9 mouse cellular contexts compared by ENCODE assay signal in the genomic region with DNA sequence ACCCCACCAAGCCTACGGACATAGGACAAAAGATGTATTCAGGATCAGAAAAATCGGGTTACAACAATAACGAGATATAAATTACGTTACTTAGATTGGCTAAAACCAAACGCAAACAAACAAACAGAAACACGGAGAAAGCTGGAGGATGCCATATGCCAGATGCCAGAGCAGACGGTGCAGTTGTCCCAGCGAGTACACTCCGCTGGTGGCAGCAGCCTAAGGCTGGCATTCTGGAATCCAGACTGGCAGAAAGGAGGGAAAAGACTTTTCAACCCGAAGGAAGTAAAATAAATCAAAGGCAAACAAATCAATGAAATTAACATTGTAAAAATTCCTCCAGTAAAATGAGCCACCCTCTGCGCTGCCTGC. TPM values are rescaled to one million over a fixed set of nuclear protein-coding genes. Genes with fewer than 3 reads are reported as not detected.
DNase-seq lines count a peak whose midpoint lies in the region; ATAC-seq and TF ChIP-seq lines count a peak whose summit lies in the region.
"Had no signal": no experiment of that assay in that cellular context is flagged by ENCODE, and none has a peak within 500 bp of the region (broad histone marks: within the 10 kb centered on the region; RNA-seq: fewer than 3 reads in every experiment).

No protein-coding gene starts in this region.

- H3K4me2 ChIP-seq in heart, embryonic 12.5 days: peak overlapping the region; percentile 71
- peak overlapping the region; percentile 56 for H3K4me2 ChIP-seq in forebrain, embryonic 14.5 days (ENCODE audit: low read length)
- peak overlapping the region; percentile 64 for H3K4me2 ChIP-seq in limb, embryonic 11.5 days (ENCODE audit: low read depth, severe bottlenecking)

- TF ChIP-seq CTCF in E14TG2a.4 (conservative IDR thresholded peaks at IDR 0.05; ENCODE audit: low read length): no peak

- peaks cover 16% of the 10 kb centered on the region for H3K4me1 ChIP-seq in heart, embryonic 12.5 days (replicated peaks)
- H3K4me1 ChIP-seq in E14TG2a.4 (replicated peaks; ENCODE audit: low read depth, low read length): peaks cover 8% of the 10 kb centered on the region
- H3K4me1 ChIP-seq in forebrain, embryonic 14.5 days (ENCODE audit: control insufficient read depth, insufficient read depth, low read length): 0 out of 2 replicates have a peak, but pooled peaks cover 3% of the 10 kb centered on the region
- peaks cover 10% of the 10 kb centered on the region; the same call in 1 of the 2 replicates for H3K4me1 ChIP-seq in limb, embryonic 11.5 days (ENCODE audit: control insufficient read depth, insufficient read depth, low read length)

- H3K27me3 ChIP-seq in heart, embryonic 12.5 days (replicated peaks): peaks cover 7% of the 10 kb centered on the region
- H3K27me3 ChIP-seq in E14TG2a.4 (ENCODE audit: insufficient read depth, low read length): peaks cover 13% of the 10 kb centered on the region
- H3K27me3 ChIP-seq in forebrain, embryonic 14.5 days (replicated peaks; ENCODE audit: control insufficient read depth, insufficient read depth, low read length): no peaks in the 10 kb centered on the region
- no peaks in the 10 kb centered on the region for H3K27me3 ChIP-seq in limb, embryonic 11.5 days (ENCODE audit: control insufficient read depth, insufficient read depth, low read length)

- H3K4me3 ChIP-seq in heart, embryonic 12.5 days: peak overlapping the region; percentile 39
- H3K4me3 ChIP-seq in E14TG2a.4 (replicated peaks; ENCODE audit: low read length): peak overlapping the region; percentile 51; the same call in 1 of the 2 replicates
- peak overlapping the region; percentile 27 for H3K4me3 ChIP-seq in forebrain, embryonic 14.5 days (ENCODE audit: low read depth, low read length)
- peak overlapping the region; percentile 15; the same call in 1 of the 2 replicates for H3K4me3 ChIP-seq in limb, embryonic 11.5 days (ENCODE audit: low read depth, low read length)

- WGBS in heart, embryonic 12.5 days: 27% methylated on average over 11 of the region's 11 CpGs
- 15% methylated on average over 11 of the region's 11 CpGs for WGBS in forebrain, embryonic 14.5 days
- WGBS in limb, embryonic 11.5 days: 15% methylated on average over 11 of the region's 11 CpGs

- H3K9me3 ChIP-seq in heart, embryonic 12.5 days (replicated peaks): no peaks in the 10 kb centered on the region
- no peaks in the 10 kb centered on the region for H3K9me3 ChIP-seq in E14TG2a.4 (ENCODE audit: low read length)
- H3K9me3 ChIP-seq in forebrain, embryonic 14.5 days (replicated peaks; ENCODE audit: control insufficient read depth, low read length): no peaks in the 10 kb centered on the region
- H3K9me3 ChIP-seq in limb, embryonic 11.5 days (ENCODE audit: control insufficient read depth, low read length): no peaks in the 10 kb centered on the region

- no peak for DNase-seq in heart, postnatal 4 days
- DNase-seq in forebrain, embryonic 14.5 days (ENCODE audit: low spot score): peak; percentile 71
- no peak for DNase-seq in limb, embryonic 11.5 days (ENCODE audit: low spot score)
- DNase-seq in adrenal gland, adult 18-20 months (ENCODE audit: low spot score in 2 of 2): no peak
- no peak for DNase-seq in spleen, adult 12 weeks (ENCODE audit: low spot score)

- no peaks in the 10 kb centered on the region for H3K36me3 ChIP-seq in heart, embryonic 12.5 days
- no peaks in the 10 kb centered on the region for H3K36me3 ChIP-seq in E14TG2a.4 (ENCODE audit: insufficient read depth, low read length)
- no peaks in the 10 kb centered on the region for H3K36me3 ChIP-seq in forebrain, embryonic 14.5 days (ENCODE audit: control insufficient read depth, insufficient read depth, low read length)
- H3K36me3 ChIP-seq in limb, embryonic 11.5 days (ENCODE audit: control insufficient read depth, insufficient read depth, low read length): no peaks in the 10 kb centered on the region

- H3K9ac ChIP-seq in heart, embryonic 12.5 days: no peak overlapping the region
- H3K9ac ChIP-seq in forebrain, embryonic 14.5 days (ENCODE audit: low read length): peak overlapping the region; percentile 38; the same call in 1 of the 2 replicates
- H3K9ac ChIP-seq in limb, embryonic 11.5 days (ENCODE audit: low read length): no peak overlapping the region

- ATAC-seq in heart, embryonic 12.5 days (ENCODE audit: insufficient number of reproducible peaks, low FRiP score): no peak
- ATAC-seq in forebrain, embryonic 14.5 days: peak; percentile 76
- no peak for ATAC-seq in limb, embryonic 11.5 days (ENCODE audit: insufficient number of reproducible peaks, low FRiP score, low TSS enrichment, low read depth)
- no peak for ATAC-seq in megakaryocyte, adult 5-6 weeks (ENCODE audit: poor library complexity, severe bottlenecking)

- H3K27ac ChIP-seq in heart, embryonic 12.5 days (ENCODE audit: poor library complexity, severe bottlenecking): no peak overlapping the region
- H3K27ac ChIP-seq in forebrain, embryonic 14.5 days (ENCODE audit: low read depth, low read length): no peak overlapping the region; the same call in 1 of the 2 replicates
- no peak overlapping the region for H3K27ac ChIP-seq in limb, embryonic 11.5 days (replicated peaks; ENCODE audit: low read depth, low read length)

RNA-seq across cellular contexts. Expression of gene Ankdd1a, which starts 0.5 kb away (rescaled TPM):
- not detected in 2 replicates for polyA plus RNA-seq in heart, embryonic 12.5 days (2016; fragmentation: Nextera tagmentation; extraction: Ambion mirVana)
- total RNA-seq in heart, postnatal 4 days (2021): not detected
- polyA plus RNA-seq in forebrain, embryonic 14.5 days (2014; fragmentation: Nextera tagmentation; extraction: Ambion mirVana): not detected in 2 replicates
- not detected in 2 replicates for polyA plus RNA-seq in limb, embryonic 11.5 days (2014; fragmentation: Nextera tagmentation; extraction: Ambion mirVana)
- total RNA-seq in megakaryocyte, adult 5-6 weeks (2015): not detected in 2 replicates
- 0.08 TPM in 1 of 2 replicates, not detected in the other for total RNA-seq in megakaryocyte, adult 5-6 weeks (2017)
- total RNA-seq in adrenal gland, adult 18-20 months (2021): 1 to 10 TPM in 1 of 2 experiments, under 1 TPM in 1; 0.35 to 1.6 TPM
- total RNA-seq: hematopoietic stem cell, adult 5-6 weeks had no signal

RNA-seq across cellular contexts. Expression of gene Plekho2, which starts 59.3 kb away (rescaled TPM):
- polyA plus RNA-seq in heart, embryonic 12.5 days (2016; fragmentation: Nextera tagmentation; extraction: Ambion mirVana): 14.0 and 14.9 TPM in 2 replicates
- 10 to 100 TPM; 17.9 to 19.4 TPM for total RNA-seq in heart, postnatal 4 days (2021)
- polyA plus RNA-seq in forebrain, embryonic 14.5 days (2014; fragmentation: Nextera tagmentation; extraction: Ambion mirVana): 3.6 and 3.9 TPM in 2 replicates
- 12.2 and 12.5 TPM in 2 replicates for polyA plus RNA-seq in limb, embryonic 11.5 days (2014; fragmentation: Nextera tagmentation; extraction: Ambion mirVana)
- total RNA-seq in megakaryocyte, adult 5-6 weeks (2015): 59.1 and 68.1 TPM in 2 replicates
- 52.5 and 60.6 TPM in 2 replicates for total RNA-seq in megakaryocyte, adult 5-6 weeks (2017)
- 10 to 100 TPM; 44.9 to 52.5 TPM for total RNA-seq in adrenal gland, adult 18-20 months (2021)

RNA-seq across cellular contexts. Expression of gene Spg21, which starts 59.7 kb away (rescaled TPM):
- 61.3 and 62.9 TPM in 2 replicates for polyA plus RNA-seq in heart, embryonic 12.5 days (2016; fragmentation: Nextera tagmentation; extraction: Ambion mirVana)
- 10 to 100 TPM; 24.6 to 27.8 TPM for total RNA-seq in heart, postnatal 4 days (2021)
- polyA plus RNA-seq in forebrain, embryonic 14.5 days (2014; fragmentation: Nextera tagmentation; extraction: Ambion mirVana): 163 and 168 TPM in 2 replicates
- polyA plus RNA-seq in limb, embryonic 11.5 days (2014; fragmentation: Nextera tagmentation; extraction: Ambion mirVana): 114 and 121 TPM in 2 replicates
- 80.8 and 81.1 TPM in 2 replicates for total RNA-seq in megakaryocyte, adult 5-6 weeks (2015)
- 90.2 and 107 TPM in 2 replicates for total RNA-seq in megakaryocyte, adult 5-6 weeks (2017)
- 10 to 100 TPM; 53.2 to 64.3 TPM for total RNA-seq in adrenal gland, adult 18-20 months (2021)
